Mouse (Mus musculus) MEL (cell line): ENCODE measurements around the gene Cacna1h. TPM values are rescaled to one million over a fixed set of nuclear protein-coding genes. Genes with fewer than 3 reads are reported as not detected.

Experiments
- DNase-seq: peaks from one replicate; pipeline ENCODE4 v3.0.0; 2011; ENCODE audit warnings: low read depth, low spot score
- H3K27ac ChIP-seq: 2 replicates; pipeline ENCODE4 v1.5.1; 2012; ENCODE audit warnings: low read depth, mild to moderate bottlenecking, control low read depth, low read length, moderate library complexity; ENCODE audit not compliant: control insufficient read depth
- H3K27me3 ChIP-seq, 2 experiments: fragments of 150-350 bp in 1 of 2; sonication (generic) in 1 of 2; 2 replicates each; pipeline ENCODE4 v1.6.1; 2012; ENCODE audit warnings: low read length in 2 of 2, mild to moderate bottlenecking in 2 of 2, improper control_type of control experiment in 1 of 2, moderate library complexity in 1 of 2; ENCODE audit not compliant: insufficient read depth in 2 of 2, control insufficient read depth in 1 of 2
- H3K36me3 ChIP-seq, 2 experiments: 2 replicates each; pipeline ENCODE4 v1.6.1; 2012 to 2014; ENCODE audit warnings: low read length in 2 of 2, improper control_type of control experiment in 1 of 2, inconsistent platforms in 1 of 2, mild to moderate bottlenecking in 1 of 2; ENCODE audit not compliant: insufficient read depth in 2 of 2, control insufficient read depth in 1 of 2
- H3K4me1 ChIP-seq, 2 experiments: fragments of 150-350 bp in 1 of 2; sonication (generic) in 1 of 2; 2 replicates each; pipeline ENCODE4 v1.6.1; 2012; ENCODE audit warnings: low read length in 2 of 2, improper control_type of control experiment in 1 of 2, mild to moderate bottlenecking in 1 of 2; ENCODE audit not compliant: insufficient read depth in 2 of 2, control insufficient read depth in 1 of 2
- H3K4me3 ChIP-seq, 2 experiments: fragments of 150-350 bp in 1 of 2; sonication (generic) in 1 of 2; 2 replicates each; pipeline ENCODE4 v1.5.1; 2012; ENCODE audit warnings: low read depth in 2 of 2, low read length in 2 of 2, mild to moderate bottlenecking in 2 of 2, moderate library complexity in 2 of 2, control low read depth in 1 of 2, improper control_type of control experiment in 1 of 2; ENCODE audit not compliant: control insufficient read depth in 1 of 2, insufficient read depth in 1 of 2
- H3K79me2 ChIP-seq: 2 replicates; pipeline ENCODE4 v1.6.1; 2012; ENCODE audit warnings: mild to moderate bottlenecking, low read length, moderate library complexity; ENCODE audit not compliant: control insufficient read depth, poor library complexity, insufficient read depth
- H3K9ac ChIP-seq: 2 replicates; pipeline ENCODE4 v1.6.1; 2012; ENCODE audit warnings: low read depth, mild to moderate bottlenecking, control low read depth, low read length, moderate library complexity; ENCODE audit not compliant: control insufficient read depth, poor library complexity, severe bottlenecking
- H3K9me3 ChIP-seq: fragments of 150-350 bp; sonication (generic); replicated peaks from 2 replicates; pipeline ENCODE4 v1.6.1; 2012; ENCODE audit warnings: mild to moderate bottlenecking, low read length, improper control_type of control experiment, moderate library complexity; ENCODE audit not compliant: insufficient read depth
- CHD2 ChIP-seq: IDR thresholded peaks from 2 replicates; pipeline ENCODE4 v1.6.1; 2011; ENCODE audit warnings: low read length, improper control_type of control experiment
- CTCF ChIP-seq, 3 experiments: IDR thresholded peaks in 2 of 3; conservative IDR thresholded peaks in 1 of 3; 2 replicates each; pipeline ENCODE4 v1.5.1; 2011 to 2012; ENCODE audit warnings: low read length in 3 of 3, low read depth in 2 of 3, mild to moderate bottlenecking in 2 of 3, improper control_type of control experiment in 1 of 3, inconsistent platforms in 1 of 3, mixed read lengths in 1 of 3, moderate library complexity in 1 of 3; ENCODE audit not compliant: control insufficient read depth in 1 of 3, insufficient read depth in 1 of 3, poor library complexity in 1 of 3, severe bottlenecking in 1 of 3
- ELF1 ChIP-seq: IDR thresholded peaks from 2 replicates; pipeline ENCODE4 v1.6.1; 2014; ENCODE audit warnings: low read depth, mild to moderate bottlenecking, inconsistent platforms, low read length, improper control_type of control experiment, moderate library complexity
- ETS1 ChIP-seq: IDR thresholded peaks from 2 replicates; pipeline ENCODE4 v1.6.1; 2012; ENCODE audit warnings: low read depth, mild to moderate bottlenecking, inconsistent platforms, low read length, improper control_type of control experiment, moderate library complexity
- GABPA ChIP-seq: IDR thresholded peaks from 2 replicates; pipeline ENCODE4 v1.6.1; 2012; ENCODE audit warnings: low read depth, mild to moderate bottlenecking, inconsistent platforms, low read length, improper control_type of control experiment, moderate library complexity
- HCFC1 ChIP-seq: IDR thresholded peaks from 2 replicates; pipeline ENCODE4 v1.6.1; 2012; ENCODE audit warnings: low read depth, mild to moderate bottlenecking, inconsistent platforms, low read length, improper control_type of control experiment, moderate library complexity
- KAT2A ChIP-seq: conservative IDR thresholded peaks from 2 replicates; pipeline ENCODE4 v1.6.1; 2012; ENCODE audit warnings: low read depth, low read length, improper control_type of control experiment, inconsistent platforms
- MAX ChIP-seq: IDR thresholded peaks from 2 replicates; pipeline ENCODE4 v1.6.1; 2011; ENCODE audit warnings: low read length, improper control_type of control experiment
- MEF2A ChIP-seq: IDR thresholded peaks from 2 replicates; pipeline ENCODE4 v1.6.1; 2014; ENCODE audit warnings: low read depth, mild to moderate bottlenecking, inconsistent platforms, low read length, improper control_type of control experiment; ENCODE audit not compliant: poor library complexity, insufficient replicate concordance, severe bottlenecking; ENCODE audit errors: extremely low read depth
- MYB ChIP-seq: IDR thresholded peaks from 2 replicates; pipeline ENCODE4 v1.6.1; 2011; ENCODE audit warnings: mild to moderate bottlenecking, low read depth, low read length, improper control_type of control experiment
- MYC ChIP-seq: IDR thresholded peaks from 2 replicates; pipeline ENCODE4 v1.6.1; 2011; ENCODE audit warnings: low read depth, mild to moderate bottlenecking, low read length, improper control_type of control experiment, moderate library complexity
- NRF1 ChIP-seq: IDR thresholded peaks from 2 replicates; pipeline ENCODE4 v1.6.1; 2014; ENCODE audit warnings: low read depth, mild to moderate bottlenecking, inconsistent platforms, low read length, improper control_type of control experiment, moderate library complexity; ENCODE audit not compliant: poor library complexity, insufficient read depth, severe bottlenecking
- POLR2AphosphoS2 ChIP-seq: IDR thresholded peaks from 2 replicates; pipeline ENCODE4 v1.6.1; 2011; ENCODE audit warnings: low read length, improper control_type of control experiment
- RAD21 ChIP-seq: IDR thresholded peaks from 2 replicates; pipeline ENCODE4 v1.6.1; 2011; ENCODE audit warnings: mild to moderate bottlenecking, low read depth, low read length, improper control_type of control experiment
- RCOR1 ChIP-seq: IDR thresholded peaks from 2 replicates; pipeline ENCODE4 v1.6.1; 2012; ENCODE audit warnings: low read depth, mild to moderate bottlenecking, inconsistent platforms, low read length, improper control_type of control experiment
- SIN3A ChIP-seq: IDR thresholded peaks from 2 replicates; pipeline ENCODE4 v1.6.1; 2012; ENCODE audit warnings: low read length, improper control_type of control experiment, inconsistent platforms
- TAL1 ChIP-seq: IDR thresholded peaks from 2 replicates; pipeline ENCODE4 v1.6.1; 2012; ENCODE audit warnings: mild to moderate bottlenecking, inconsistent platforms, low read length, moderate library complexity, mixed read lengths
- TBP ChIP-seq: IDR thresholded peaks from 2 replicates; pipeline ENCODE4 v1.8.0; 2011; ENCODE audit warnings: low read depth, low read length, improper control_type of control experiment
- USF1 ChIP-seq: IDR thresholded peaks from 2 replicates; pipeline ENCODE4 v1.6.1; 2014; ENCODE audit warnings: low read depth, mild to moderate bottlenecking, inconsistent platforms, low read length, improper control_type of control experiment, moderate library complexity
- USF2 ChIP-seq, 2 experiments: IDR thresholded peaks; 2 replicates each; pipeline ENCODE4 v1.6.1; 2011 to 2012; ENCODE audit warnings: improper control_type of control experiment in 2 of 2, low read length in 2 of 2, borderline replicate concordance in 1 of 2, inconsistent platforms in 1 of 2, low read depth in 1 of 2, mild to moderate bottlenecking in 1 of 2; ENCODE audit not compliant: insufficient read depth in 1 of 2
- ZC3H11A ChIP-seq: IDR thresholded peaks from 2 replicates; pipeline ENCODE4 v1.6.1; 2012; ENCODE audit warnings: low read depth, mild to moderate bottlenecking, inconsistent platforms, low read length, improper control_type of control experiment
- polyA plus RNA-seq, 2 experiments: library from polyadenylated mRNA; stranded (reverse) in 1 of 2; unstranded in 1 of 2; fragments of >175 nt in 1 of 2; fragments of >200 nt in 1 of 2; gene quantifications; 2 replicates each; pipeline versions ENCODE4 v1.2.1 to v1.2.4; 2012; ENCODE audit warnings: low replicate concordance in 2 of 2, low read depth in 1 of 2; ENCODE audit not compliant: insufficient read length in 2 of 2, insufficient read depth in 1 of 2, missing spikeins in 1 of 2
- total RNA-seq: library from RNA; depleted of rRNA; stranded (reverse); fragments of 300-350 nt; gene quantifications from 2 replicates; pipeline ENCODE4 v1.2.3, GENCODE M21; 2012; rRNA removed

Cacna1h gene
- total RNA-seq (0.31 TPM in 1 of 2 replicates, not detected in the other), polyA plus RNA-seq (under 1 TPM in 1 of 2 experiments, not detected in 1; 0.25 TPM)

GRCm38 (mm10) chr17:25433617-25434606 lies at the start of gene Cacna1h:
Cacna1h (minus strand) TSS chr17:25433783.
- no peak within 1 kb of the TSS for H3K4me3 ChIP-seq

GRCm38 (mm10) chr17:25482092-25482491 lies 48.5 kb upstream of the Cacna1h start:
- H3K36me3 ChIP-seq: no peaks in the 10 kb centered on the region
- H3K79me2 ChIP-seq: no peaks in the 10 kb centered on the region
- H3K9ac ChIP-seq: no peak overlapping the region
- TF ChIP-seq CTCF (IDR thresholded peaks at IDR 0.05 in 2 of 3, conservative IDR thresholded peaks at IDR 0.05 in 1 of 3; ENCODE audit: control insufficient read depth in 1 of 3, insufficient read depth in 1 of 3, low read depth in 2 of 3, low read length in 3 of 3, poor library complexity in 1 of 3, severe bottlenecking in 1 of 3): no peak
- TF ChIP-seq SIN3A: no peak
- TF ChIP-seq POLR2AphosphoS2: no peak
- TF ChIP-seq USF1: no peak
- no peak for TF ChIP-seq RCOR1
- TF ChIP-seq ELF1: no peak
- TF ChIP-seq KAT2A: no peak
- no peak for TF ChIP-seq ETS1
- TF ChIP-seq CHD2: no peak
- TF ChIP-seq MYB: no peak
- TF ChIP-seq ZC3H11A: no peak
- no peaks in the 10 kb centered on the region for H3K4me1 ChIP-seq
- no peak for DNase-seq
- no peak overlapping the region for H3K4me3 ChIP-seq
- H3K27ac ChIP-seq: no peak overlapping the region
- H3K27me3 ChIP-seq: peaks cover 10 to 19% of the 10 kb centered on the region in 2 experiments
- no peaks in the 10 kb centered on the region for H3K9me3 ChIP-seq

More at GRCm38 (mm10) chr17:25433617-25434606, at the start of gene Cacna1h:
- Histone ChIP-seq H3K9me3 (no peaks in the 10 kb centered on the region), H3K27ac (no peak within 1 kb of the TSS), H3K9ac (no peak within 1 kb of the TSS), H3K36me3 (no peaks in the 10 kb centered on the region), H3K79me2 (no peaks in the 10 kb centered on the region), H3K27me3 (no peaks in the 10 kb centered on the region), H3K4me1 (no peaks in the 10 kb centered on the region)
- TF ChIP-seq TAL1 (no peak), HCFC1 (no peak), MAX (no peak), NRF1 (no peak), USF2 (IDR thresholded peaks at IDR 0.05; ENCODE audit: borderline replicate concordance in 1 of 2, insufficient read depth in 1 of 2, low read depth in 1 of 2, low read length in 2 of 2) (no peak), MEF2A (no peak), ELF1 (no peak), MYC (no peak), RAD21 (no peak), CHD2 (no peak), TBP (no peak), GABPA (no peak)
- no peak for DNase-seq
